Mouse (Mus musculus) limb, embryonic 11.5 days (tissue): ENCODE measurements around the gene Map1lc3b. TPM values are rescaled to one million over a fixed set of nuclear protein-coding genes. Genes with fewer than 3 reads are reported as not detected.

Source experiments
- ATAC-seq: fragments of 200-750 bp; cut with Nextera tagmentation; 2 replicates; pipeline ENCODE4 v1.8.0; 2017; ENCODE audit warnings: low read depth; ENCODE audit not compliant: insufficient number of reproducible peaks, low FRiP score, low TSS enrichment
- DNase-seq: peaks from one replicate; pipeline ENCODE4 v3.0.0-alpha.2; 2015; ENCODE audit warnings: low spot score
- H3K27ac ChIP-seq: fragments of 300-500 bp; sonication (generic); replicated peaks from 2 replicates; pipeline ENCODE4 v1.5.1; 2014; ENCODE audit warnings: low read depth, mild to moderate bottlenecking, low read length
- H3K27me3 ChIP-seq: fragments of 300-500 bp; sonication (generic); 2 replicates; pipeline ENCODE4 v1.6.1; 2014; ENCODE audit warnings: mild to moderate bottlenecking, low read length, mixed read lengths; ENCODE audit not compliant: control insufficient read depth, insufficient read depth
- H3K36me3 ChIP-seq: fragments of 300-500 bp; sonication (generic); 2 replicates; pipeline ENCODE4 v1.6.1; 2014; ENCODE audit warnings: mild to moderate bottlenecking, low read length, moderate library complexity, mixed read lengths; ENCODE audit not compliant: control insufficient read depth, insufficient read depth
- H3K4me1 ChIP-seq: fragments of 300-500 bp; sonication (generic); 2 replicates; pipeline ENCODE4 v1.6.1; 2014; ENCODE audit warnings: low read length, mixed read lengths; ENCODE audit not compliant: control insufficient read depth, insufficient read depth
- H3K4me2 ChIP-seq: fragments of 300-500 bp; sonication (generic); 2 replicates; pipeline ENCODE4 v1.6.1; 2014; ENCODE audit warnings: low read depth, mild to moderate bottlenecking, moderate library complexity; ENCODE audit not compliant: severe bottlenecking
- H3K4me3 ChIP-seq: fragments of 300-500 bp; sonication (generic); 2 replicates; pipeline ENCODE4 v1.5.1; 2014; ENCODE audit warnings: low read depth, low read length
- H3K9ac ChIP-seq: fragments of 300-500 bp; sonication (generic); 2 replicates; pipeline ENCODE4 v1.6.1; 2014; ENCODE audit warnings: mild to moderate bottlenecking, low read length
- H3K9me3 ChIP-seq: fragments of 300-500 bp; sonication (generic); 2 replicates; pipeline ENCODE4 v1.6.1; 2016; ENCODE audit warnings: low read length; ENCODE audit not compliant: control insufficient read depth
- WGBS: fragments of 180-500 bp; shearing (Covaris S2); extraction: QIAGEN DNeasy Blood & Tissue Kit; methylation state at CpG from one replicate; pipeline ENCODE4 v1.1.7; 2014; 5-methylcytosine and 5-hydroxymethylcytosine counted together
- polyA plus RNA-seq: library from polyadenylated mRNA; unstranded; fragments of >200 nt; fragmentation: Nextera tagmentation; extraction: Ambion mirVana; gene quantifications from 2 replicates; pipeline ENCODE4 v1.2.1, GENCODE M21; 2014

Map1lc3b gene
- polyA plus RNA-seq, 1 experiment from 2014 or later, result 217 TPM

DNA sequence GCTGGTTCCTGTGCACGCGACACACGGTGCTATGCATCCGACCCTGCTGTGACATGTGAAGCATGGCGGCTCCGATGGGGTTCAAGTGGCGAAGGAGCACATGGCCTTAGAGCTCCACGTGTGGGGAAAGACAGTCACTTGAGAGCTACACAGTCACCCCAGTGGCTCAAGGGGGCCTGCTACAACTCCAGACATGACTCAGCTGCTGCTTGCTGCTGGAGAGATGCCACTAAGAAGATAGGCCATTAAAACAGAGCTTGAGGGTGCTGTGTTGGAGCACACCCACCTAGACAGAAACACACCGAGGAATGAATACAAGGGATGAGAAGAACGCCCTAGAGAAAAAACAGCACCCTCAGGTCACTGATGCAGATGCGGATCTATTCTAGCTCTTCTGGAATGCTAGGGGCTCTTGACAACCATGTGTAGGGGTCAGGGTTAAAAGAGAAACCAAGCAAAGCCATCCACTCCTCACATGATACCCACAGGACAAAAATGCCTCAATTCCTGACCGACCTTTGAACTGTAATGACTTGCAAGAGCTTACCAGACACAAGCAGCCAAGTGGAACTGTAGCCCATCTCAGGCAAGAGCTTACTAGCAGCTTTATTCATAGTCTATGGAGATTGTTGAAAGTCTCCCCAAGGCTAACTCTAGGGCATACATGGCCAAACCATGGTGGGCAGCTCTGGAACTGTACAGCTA is 57.5 kb downstream of the Map1lc3b start:
- Histone ChIP-seq H3K4me2 (no peak overlapping the region; the same call in 1 of the 2 replicates), H3K9ac (no peak overlapping the region), H3K9me3 (no peaks in the 10 kb centered on the region), H3K4me1 (peaks cover 18% of the 10 kb centered on the region), H3K27me3 (no peaks in the 10 kb centered on the region), H3K27ac (no peak overlapping the region), H3K4me3 (no peak overlapping the region), H3K36me3 (no peaks in the 10 kb centered on the region)
- WGBS, result 92% methylated on average over 12 of the region's 12 CpGs
- ATAC-seq (no peak), DNase-seq (no peak)

Other genes with a start within 250 kb of the Map1lc3b start
- not detected in 2 replicates for gene 1700018B08Rik, start 46.0 kb upstream of the Map1lc3b start, polyA plus RNA-seq
- gene Fbxo31, start 11.6 kb upstream of the Map1lc3b start, polyA plus RNA-seq, result 13.5 and 13.8 TPM in 2 replicates
- 19.0 and 20.5 TPM in 2 replicates for gene Zcchc14, start 62.5 kb downstream of the Map1lc3b start, polyA plus RNA-seq
- 0.67 and 0.73 TPM in 2 replicates for gene Jph3, start 139.3 kb downstream of the Map1lc3b start, polyA plus RNA-seq
- 52.8 and 60.8 TPM in 2 replicates for gene Klhdc4, start 239.2 kb downstream of the Map1lc3b start, polyA plus RNA-seq